Mouse (Mus musculus): ENCODE results near the gene Sardh. TPM values are rescaled to one million over a fixed set of nuclear protein-coding genes. Genes with fewer than 3 reads are reported as not detected.

Sardh gene
- polyA plus RNA-seq, 1 experiment = not detected

DNA sequence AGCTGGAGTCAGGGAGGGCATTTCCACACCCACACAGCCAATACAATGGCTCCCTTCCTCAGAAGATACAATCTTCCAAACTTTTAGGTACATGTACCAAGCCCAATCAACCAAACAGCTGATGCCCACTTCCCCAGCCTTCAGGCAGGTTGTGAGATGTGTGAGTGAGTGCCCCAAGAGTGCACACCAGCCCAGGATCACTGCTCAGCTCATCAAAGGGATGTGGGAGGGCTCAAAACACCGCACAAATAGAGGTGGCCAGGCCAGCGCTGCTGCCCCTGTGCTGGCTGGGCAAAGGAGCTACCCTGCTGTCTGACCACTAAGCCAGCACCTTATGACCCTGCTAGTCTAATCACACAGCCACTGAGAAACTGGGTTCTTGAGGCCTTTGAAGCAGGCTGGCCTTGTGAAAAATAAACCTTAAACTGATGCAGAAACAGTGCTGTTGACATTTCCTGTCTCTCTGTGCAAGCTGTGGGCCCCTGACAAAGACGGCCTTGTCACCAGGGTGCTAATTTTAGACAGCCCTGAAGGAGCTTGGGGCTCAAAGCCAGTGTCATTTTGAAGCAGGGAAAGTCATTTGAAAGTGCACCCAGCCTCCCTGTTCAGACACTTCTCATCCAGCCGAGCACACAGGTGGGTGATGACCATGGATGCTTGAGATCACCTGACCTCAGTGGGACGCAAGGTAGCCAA lies 49.4 kb downstream of the Sardh start:
- 52% methylated on average over 5 of the region's 5 CpGs for WGBS
- Histone ChIP-seq H3K4me1 (ENCODE audit: control insufficient read depth, insufficient read depth, low read length) (peaks cover 16% of the 10 kb centered on the region), H3K27ac (ENCODE audit: insufficient read depth, low read depth, low read length) (no peak overlapping the region), H3K4me3 (ENCODE audit: insufficient read depth, low read depth, low read length) (no peak overlapping the region)
- TF ChIP-seq CTCF (IDR thresholded peaks at IDR 0.05; ENCODE audit: insufficient read depth, low read depth, low read length) = no peak
- no peak for TF ChIP-seq POLR2A (IDR thresholded peaks at IDR 0.05; ENCODE audit: insufficient read depth, low read depth, low read length)

DNA sequence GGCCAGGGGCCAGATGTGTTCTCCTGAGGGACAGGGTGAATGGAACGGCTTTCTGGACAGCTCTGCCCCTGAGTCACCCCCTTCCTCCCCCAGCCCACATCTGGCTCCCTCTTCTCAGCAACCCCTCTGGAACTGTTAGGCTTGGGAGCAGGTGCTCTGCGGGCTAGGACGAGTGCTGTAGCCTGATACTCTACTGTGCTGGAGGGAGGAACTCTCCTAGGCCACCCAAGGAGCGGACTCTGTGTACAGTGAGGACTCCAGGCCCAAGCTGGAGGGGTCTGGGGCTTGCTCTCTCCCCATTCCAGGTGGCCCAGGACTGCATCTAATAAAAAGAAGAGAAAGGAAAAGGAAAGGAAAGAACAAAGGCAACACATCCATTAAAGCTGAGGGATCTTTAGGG lies 58.1 kb downstream of the Sardh start:
- TF ChIP-seq POLR2A (IDR thresholded peaks at IDR 0.05; ENCODE audit: insufficient read depth, low read depth, low read length) = no peak
- no peak for TF ChIP-seq CTCF (IDR thresholded peaks at IDR 0.05; ENCODE audit: insufficient read depth, low read depth, low read length)
- 82% methylated on average over 4 of the region's 4 CpGs for WGBS

DNA sequence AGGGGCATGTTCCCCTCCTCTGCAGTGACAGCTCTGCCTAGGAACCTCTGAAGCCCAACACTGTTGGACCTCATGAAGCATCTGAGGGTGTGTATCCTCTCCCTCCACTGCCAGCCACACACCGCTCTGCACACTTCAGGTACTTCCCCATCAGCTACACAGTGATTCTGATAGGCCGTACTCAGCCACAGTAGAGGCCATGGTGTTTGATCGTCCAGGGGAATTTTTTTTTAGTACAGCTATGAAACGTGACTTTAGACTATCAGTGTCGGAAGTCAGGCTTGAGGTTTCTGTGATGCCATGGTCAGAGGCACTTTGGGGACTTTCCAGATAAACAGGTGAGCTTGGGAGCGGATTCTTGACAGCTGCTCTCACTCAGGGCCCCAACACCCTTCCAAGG lies 60.6 kb downstream of the Sardh start:
- H3K4me3 ChIP-seq (ENCODE audit: insufficient read depth, low read depth, low read length) = no peak overlapping the region
- peaks cover 23% of the 10 kb centered on the region for H3K4me1 ChIP-seq (ENCODE audit: control insufficient read depth, insufficient read depth, low read length)
- no peak for TF ChIP-seq POLR2A (IDR thresholded peaks at IDR 0.05; ENCODE audit: insufficient read depth, low read depth, low read length)
- no peak for TF ChIP-seq CTCF (IDR thresholded peaks at IDR 0.05; ENCODE audit: insufficient read depth, low read depth, low read length)
- no peak overlapping the region for H3K27ac ChIP-seq (ENCODE audit: insufficient read depth, low read depth, low read length)
- 94% methylated on average over 6 of the region's 6 CpGs for WGBS

More for the DNA sequence above, 58.1 kb downstream of the Sardh start:
- peaks cover 9% of the 10 kb centered on the region for H3K4me1 ChIP-seq (ENCODE audit: control insufficient read depth, insufficient read depth, low read length)
- no peak overlapping the region for H3K27ac ChIP-seq (ENCODE audit: insufficient read depth, low read depth, low read length)
- H3K4me3 ChIP-seq (ENCODE audit: insufficient read depth, low read depth, low read length) = no peak overlapping the region

DNA sequence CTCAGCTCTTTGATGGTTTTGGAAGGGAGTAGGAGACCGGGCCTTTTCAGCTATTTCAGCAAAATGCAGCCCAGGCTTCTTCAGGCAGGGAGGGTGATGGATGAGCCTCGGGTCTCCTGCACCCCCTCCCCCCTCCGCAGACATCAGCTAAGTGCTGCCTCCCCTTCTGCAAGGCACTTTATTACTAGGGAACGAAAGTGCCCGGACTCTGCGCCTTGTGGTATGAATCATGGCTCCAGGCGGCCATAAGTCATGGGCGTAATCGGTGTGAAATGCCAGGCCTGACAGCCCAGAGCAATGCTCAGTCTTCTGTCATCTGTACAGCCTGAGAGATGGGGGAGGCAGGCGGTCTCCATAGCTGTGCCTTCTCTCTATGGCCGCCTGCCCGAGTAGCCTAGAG lies 64.4 kb downstream of the Sardh start:
- no peak overlapping the region for H3K4me3 ChIP-seq (ENCODE audit: insufficient read depth, low read depth, low read length)
- 79% methylated on average over 12 of the region's 12 CpGs for WGBS
- TF ChIP-seq POLR2A (IDR thresholded peaks at IDR 0.05; ENCODE audit: insufficient read depth, low read depth, low read length) = no peak
- TF ChIP-seq CTCF (IDR thresholded peaks at IDR 0.05; ENCODE audit: insufficient read depth, low read depth, low read length) = no peak
- peaks cover 44% of the 10 kb centered on the region for H3K4me1 ChIP-seq (ENCODE audit: control insufficient read depth, insufficient read depth, low read length)
- no peak overlapping the region for H3K27ac ChIP-seq (ENCODE audit: insufficient read depth, low read depth, low read length)

- no peak overlapping the region for H3K4me3 ChIP-seq (ENCODE audit: insufficient read depth, low read depth, low read length)
- WGBS = 68% methylated on average over 4 of the region's 4 CpGs
- no peak overlapping the region for H3K27ac ChIP-seq (ENCODE audit: insufficient read depth, low read depth, low read length)
- H3K4me1 ChIP-seq (ENCODE audit: control insufficient read depth, insufficient read depth, low read length) = peaks cover 55% of the 10 kb centered on the region
- TF ChIP-seq CTCF (IDR thresholded peaks at IDR 0.05; ENCODE audit: insufficient read depth, low read depth, low read length) (no peak), POLR2A (IDR thresholded peaks at IDR 0.05; ENCODE audit: insufficient read depth, low read depth, low read length) (no peak)
These were observed 66.2 kb downstream of the Sardh start for GRCm38 (mm10) chr2:27181907-27182306.

GRCm38 (mm10) chr2:27179101-27179500 lies 69.0 kb downstream of the Sardh start:
- Histone ChIP-seq H3K27ac (ENCODE audit: insufficient read depth, low read depth, low read length) (peak overlapping the region; percentile 72), H3K4me3 (ENCODE audit: insufficient read depth, low read depth, low read length) (no peak overlapping the region), H3K4me1 (ENCODE audit: control insufficient read depth, insufficient read depth, low read length) (peaks cover 67% of the 10 kb centered on the region)
- TF ChIP-seq POLR2A (IDR thresholded peaks at IDR 0.05; ENCODE audit: insufficient read depth, low read depth, low read length) = no peak
- TF ChIP-seq CTCF (IDR thresholded peaks at IDR 0.05; ENCODE audit: insufficient read depth, low read depth, low read length) = no peak
- WGBS = 29% methylated on average over 8 of the region's 8 CpGs

- WGBS = 72% methylated on average over 10 of the region's 10 CpGs
- no peak for TF ChIP-seq CTCF (IDR thresholded peaks at IDR 0.05; ENCODE audit: insufficient read depth, low read depth, low read length)
- no peak for TF ChIP-seq POLR2A (IDR thresholded peaks at IDR 0.05; ENCODE audit: insufficient read depth, low read depth, low read length)
- no peak overlapping the region for H3K4me3 ChIP-seq (ENCODE audit: insufficient read depth, low read depth, low read length)
- H3K4me1 ChIP-seq (ENCODE audit: control insufficient read depth, insufficient read depth, low read length) = peaks cover 45% of the 10 kb centered on the region
- peak overlapping the region; percentile 16; the same call in 1 of the 2 replicates for H3K27ac ChIP-seq (ENCODE audit: insufficient read depth, low read depth, low read length)
These were observed 72.4 kb downstream of the Sardh start for GRCm38 (mm10) chr2:27175696-27176267.

- peaks cover 39% of the 10 kb centered on the region for H3K4me1 ChIP-seq (ENCODE audit: control insufficient read depth, insufficient read depth, low read length)
- WGBS = 44% methylated on average over 2 of the region's 2 CpGs
- H3K27ac ChIP-seq (ENCODE audit: insufficient read depth, low read depth, low read length) = peak overlapping the region; percentile 53; the same call in 1 of the 2 replicates
- TF ChIP-seq POLR2A (IDR thresholded peaks at IDR 0.05; ENCODE audit: insufficient read depth, low read depth, low read length) (no peak), CTCF (IDR thresholded peaks at IDR 0.05; ENCODE audit: insufficient read depth, low read depth, low read length) (no peak)
- H3K4me3 ChIP-seq (ENCODE audit: insufficient read depth, low read depth, low read length) = no peak overlapping the region
These were observed 73.9 kb downstream of the Sardh start for GRCm38 (mm10) chr2:27174242-27174641.

- peak overlapping the region; percentile 61 for H3K27ac ChIP-seq (ENCODE audit: insufficient read depth, low read depth, low read length)
- 17% methylated on average over 2 of the region's 2 CpGs for WGBS
- peaks cover 57% of the 10 kb centered on the region for H3K4me1 ChIP-seq (ENCODE audit: control insufficient read depth, insufficient read depth, low read length)
- H3K4me3 ChIP-seq (ENCODE audit: insufficient read depth, low read depth, low read length) = no peak overlapping the region
- TF ChIP-seq CTCF (IDR thresholded peaks at IDR 0.05; ENCODE audit: insufficient read depth, low read depth, low read length) = no peak
- no peak for TF ChIP-seq POLR2A (IDR thresholded peaks at IDR 0.05; ENCODE audit: insufficient read depth, low read depth, low read length)
These were observed 81.1 kb downstream of the Sardh start for GRCm38 (mm10) chr2:27166999-27167398.
